Mouse (Mus musculus): ENCODE measurements around the gene Rnd1. TPM values are rescaled to one million over a fixed set of nuclear protein-coding genes. Genes with fewer than 3 reads are reported as not detected.

The Rnd1 gene
- polyA plus RNA-seq, 1 experiment from 2014 or later: 1.1 TPM

- peaks cover 4% of the 10 kb centered on the region; the same call in 1 of the 2 replicates for H3K36me3 ChIP-seq
- 2% methylated on average over 25 of the region's 25 CpGs for WGBS
- ATAC-seq (ENCODE audit: low FRiP score, low read depth): no peak
- peak overlapping the region; percentile 81 for H3K4me3 ChIP-seq
- peak overlapping the region; percentile 72; the same call in 1 of the 2 replicates for H3K27ac ChIP-seq
- H3K4me1 ChIP-seq: peaks cover 71% of the 10 kb centered on the region
- peak overlapping the region; percentile 93 for H3K4me2 ChIP-seq (replicated peaks)
- no peaks in the 10 kb centered on the region for H3K9me3 ChIP-seq
- H3K9ac ChIP-seq: peak overlapping the region; percentile 83
- peaks cover 53% of the 10 kb centered on the region for H3K27me3 ChIP-seq
Observed at GRCm38 (mm10) chr15:98633822-98634470, 43.3 kb downstream of the Rnd1 start.

- Histone ChIP-seq H3K4me1 (peaks cover 81% of the 10 kb centered on the region), H3K9me3 (no peaks in the 10 kb centered on the region), H3K27me3 (peaks cover 59% of the 10 kb centered on the region), H3K36me3 (peaks cover 4% of the 10 kb centered on the region; the same call in 1 of the 2 replicates), H3K4me3 (peak overlapping the region; percentile 81), H3K9ac (peak overlapping the region; percentile 83; the same call in 1 of the 2 replicates), H3K4me2 (replicated peaks) (peak overlapping the region; percentile 93), H3K27ac (no peak overlapping the region)
- no peak for ATAC-seq (ENCODE audit: low FRiP score, low read depth)
- WGBS: 1% methylated on average over 4 of the region's 4 CpGs
Observed at GRCm38 (mm10) chr15:98632921-98633320, 44.3 kb downstream of the Rnd1 start.

GRCm38 (mm10) chr15:98632107-98632744, 45.0 kb downstream of the Rnd1 start:
- Histone ChIP-seq H3K4me3 (peak overlapping the region; percentile 81), H3K9me3 (no peaks in the 10 kb centered on the region), H3K4me2 (replicated peaks) (peak overlapping the region; percentile 93), H3K27me3 (peaks cover 59% of the 10 kb centered on the region), H3K36me3 (no peaks in the 10 kb centered on the region), H3K27ac (peak overlapping the region; percentile 70), H3K9ac (peak overlapping the region; percentile 59), H3K4me1 (peaks cover 79% of the 10 kb centered on the region)
- ATAC-seq (ENCODE audit: low FRiP score, low read depth): peak; percentile 75
- WGBS: 1% methylated on average over 18 of the region's 25 CpGs

GRCm38 (mm10) chr15:98631493-98631892, 45.8 kb downstream of the Rnd1 start:
- H3K36me3 ChIP-seq: no peaks in the 10 kb centered on the region
- H3K27me3 ChIP-seq: peaks cover 57% of the 10 kb centered on the region
- 2% methylated on average over 18 of the region's 18 CpGs for WGBS
- no peaks in the 10 kb centered on the region for H3K9me3 ChIP-seq
- H3K4me3 ChIP-seq: peak overlapping the region; percentile 81
- peak; percentile 32 for ATAC-seq (ENCODE audit: low FRiP score, low read depth)
- peak overlapping the region; percentile 70; the same call in 1 of the 2 replicates for H3K27ac ChIP-seq
- H3K9ac ChIP-seq: peak overlapping the region; percentile 59; the same call in 1 of the 2 replicates
- H3K4me1 ChIP-seq: peaks cover 71% of the 10 kb centered on the region
- peak overlapping the region; percentile 93 for H3K4me2 ChIP-seq (replicated peaks)

- Histone ChIP-seq H3K27me3 (peaks cover 50% of the 10 kb centered on the region), H3K36me3 (no peaks in the 10 kb centered on the region), H3K9ac (peak within 1 kb of the TSS; percentile 59; the same call in 1 of the 2 replicates), H3K4me3 (peak within 1 kb of the TSS; percentile 81), H3K27ac (peak within 1 kb of the TSS; percentile 70; the same call in 1 of the 2 replicates), H3K9me3 (no peaks in the 10 kb centered on the region), H3K4me1 (peaks cover 62% of the 10 kb centered on the region), H3K4me2 (replicated peaks) (peak within 1 kb of the TSS; percentile 93)
- no peak for ATAC-seq (ENCODE audit: low FRiP score, low read depth)
- WGBS: 37% methylated on average over 4 of the region's 4 CpGs
Observed at GRCm38 (mm10) chr15:98630540-98630939, 46.7 kb downstream of the Rnd1 start, which contains the start of gene Cacnb3. Gene Cacnb3 (plus strand): TSS chr15:98630840.

GRCm38 (mm10) chr15:98629464-98629863, 47.8 kb downstream of the Rnd1 start:
- Histone ChIP-seq H3K27ac (no peak overlapping the region), H3K4me2 (replicated peaks) (peak overlapping the region; percentile 54; the same call in 1 of the 2 replicates), H3K27me3 (peaks cover 49% of the 10 kb centered on the region), H3K4me3 (no peak overlapping the region), H3K36me3 (no peaks in the 10 kb centered on the region), H3K4me1 (peaks cover 57% of the 10 kb centered on the region), H3K9me3 (no peaks in the 10 kb centered on the region), H3K9ac (no peak overlapping the region)
- WGBS: 51% methylated on average over 6 of the region's 6 CpGs
- ATAC-seq (ENCODE audit: low FRiP score, low read depth): no peak

- Histone ChIP-seq H3K4me2 (replicated peaks) (peak overlapping the region; percentile 54), H3K27me3 (peaks cover 42% of the 10 kb centered on the region), H3K9me3 (no peaks in the 10 kb centered on the region), H3K4me3 (peak overlapping the region; percentile 16), H3K4me1 (peaks cover 51% of the 10 kb centered on the region), H3K27ac (no peak overlapping the region), H3K9ac (peak overlapping the region; percentile 54), H3K36me3 (no peaks in the 10 kb centered on the region)
- no peak; the same call in 1 of the 2 replicates for ATAC-seq (ENCODE audit: low FRiP score, low read depth)
- WGBS: 10% methylated on average over 20 of the region's 20 CpGs
Observed at GRCm38 (mm10) chr15:98628589-98629254, 48.5 kb downstream of the Rnd1 start.

- H3K27ac ChIP-seq: no peak overlapping the region
- H3K4me1 ChIP-seq: peaks cover 37% of the 10 kb centered on the region
- ATAC-seq (ENCODE audit: low FRiP score, low read depth): no peak
- H3K27me3 ChIP-seq: peaks cover 33% of the 10 kb centered on the region
- H3K9ac ChIP-seq: no peak overlapping the region
- H3K4me2 ChIP-seq (replicated peaks): no peak overlapping the region
- no peak overlapping the region for H3K4me3 ChIP-seq
- WGBS: 76% methylated on average over 7 of the region's 7 CpGs
- no peaks in the 10 kb centered on the region for H3K36me3 ChIP-seq
- no peaks in the 10 kb centered on the region for H3K9me3 ChIP-seq
Observed at GRCm38 (mm10) chr15:98626487-98627212, 50.6 kb downstream of the Rnd1 start.

- ATAC-seq (ENCODE audit: low FRiP score, low read depth): no peak
- peaks cover 31% of the 10 kb centered on the region for H3K4me1 ChIP-seq
- no peak overlapping the region for H3K27ac ChIP-seq
- H3K9me3 ChIP-seq: no peaks in the 10 kb centered on the region
- WGBS: 31% methylated on average over 8 of the region's 8 CpGs
- H3K27me3 ChIP-seq: peaks cover 28% of the 10 kb centered on the region
- no peak overlapping the region for H3K4me2 ChIP-seq (replicated peaks)
- H3K36me3 ChIP-seq: no peaks in the 10 kb centered on the region
- no peak overlapping the region for H3K9ac ChIP-seq
- H3K4me3 ChIP-seq: no peak overlapping the region
Observed at GRCm38 (mm10) chr15:98626078-98626477, 51.2 kb downstream of the Rnd1 start.

GRCm38 (mm10) chr15:98623361-98623821, 53.9 kb downstream of the Rnd1 start:
- Histone ChIP-seq H3K9ac (no peak overlapping the region), H3K27me3 (peaks cover 8% of the 10 kb centered on the region; the same call in 1 of the 2 replicates), H3K36me3 (no peaks in the 10 kb centered on the region), H3K27ac (no peak overlapping the region), H3K4me1 (peaks cover 8% of the 10 kb centered on the region), H3K4me3 (no peak overlapping the region), H3K4me2 (replicated peaks) (no peak overlapping the region), H3K9me3 (no peaks in the 10 kb centered on the region)
- WGBS: 47% methylated on average over 5 of the region's 5 CpGs
- no peak for ATAC-seq (ENCODE audit: low FRiP score, low read depth)

- H3K9ac ChIP-seq: no peak overlapping the region
- no peaks in the 10 kb centered on the region for H3K9me3 ChIP-seq
- no peak overlapping the region for H3K4me2 ChIP-seq (replicated peaks)
- H3K27ac ChIP-seq: no peak overlapping the region
- H3K27me3 ChIP-seq: peaks cover 8% of the 10 kb centered on the region; the same call in 1 of the 2 replicates
- 21% methylated on average over 6 of the region's 6 CpGs for WGBS
- no peak overlapping the region for H3K4me3 ChIP-seq
- ATAC-seq (ENCODE audit: low FRiP score, low read depth): no peak
- no peaks in the 10 kb centered on the region for H3K36me3 ChIP-seq
- H3K4me1 ChIP-seq: peaks cover 4% of the 10 kb centered on the region; the same call in 1 of the 2 replicates
Observed at GRCm38 (mm10) chr15:98622721-98623120, 54.5 kb downstream of the Rnd1 start.

Measured in limb, embryonic 13.5 days (tissue).